Mouse (Mus musculus) forebrain, embryonic 14.5 days (tissue): ENCODE data around the gene Rnase10. TPM values are rescaled to one million over a fixed set of nuclear protein-coding genes. Genes with fewer than 3 reads are reported as not detected.
A peak's percentile ranks its signal among the peaks of the same experiment; 100 is the strongest.

Experiments
- ATAC-seq: fragments of 200-750 bp; cut with Nextera tagmentation; 2 replicates; pipeline ENCODE4 v1.8.0; 2017; ENCODE audit warnings: mild to moderate bottlenecking, moderate library complexity
- DNase-seq: peaks from one replicate; pipeline ENCODE4 v3.0.0-alpha.2; 2015; ENCODE audit warnings: low spot score
- H3K27ac ChIP-seq: fragments of 300-500 bp; sonication (generic); 2 replicates; pipeline ENCODE4 v1.5.1; 2014; ENCODE audit warnings: low read depth, mild to moderate bottlenecking, control low read depth, low read length, moderate library complexity
- H3K27me3 ChIP-seq: fragments of 300-500 bp; sonication (generic); replicated peaks from 2 replicates; pipeline ENCODE4 v1.6.1; 2014; ENCODE audit warnings: low read length, control low read depth, mixed read lengths; ENCODE audit not compliant: control insufficient read depth, insufficient read depth
- H3K36me3 ChIP-seq: fragments of 300-500 bp; sonication (generic); 2 replicates; pipeline ENCODE4 v1.6.1; 2014; ENCODE audit warnings: low read length, control low read depth; ENCODE audit not compliant: control insufficient read depth, insufficient read depth
- H3K4me1 ChIP-seq: fragments of 300-500 bp; sonication (generic); 2 replicates; pipeline ENCODE4 v1.6.1; 2014; ENCODE audit warnings: antibody characterized with exemption, low read length, control low read depth; ENCODE audit not compliant: control insufficient read depth, insufficient read depth
- H3K4me2 ChIP-seq: fragments of 300-500 bp; sonication (generic); 2 replicates; pipeline ENCODE4 v1.6.1; 2014; ENCODE audit warnings: mild to moderate bottlenecking, control low read depth, low read length
- H3K4me3 ChIP-seq: fragments of 300-500 bp; sonication (generic); 2 replicates; pipeline ENCODE4 v1.5.1; 2014; ENCODE audit warnings: low read depth, low read length, control low read depth
- H3K9ac ChIP-seq: fragments of 300-500 bp; sonication (generic); 2 replicates; pipeline ENCODE4 v1.6.1; 2014; ENCODE audit warnings: mild to moderate bottlenecking, low read length, control low read depth, moderate library complexity
- H3K9me3 ChIP-seq: fragments of 300-500 bp; sonication (generic); replicated peaks from 2 replicates; pipeline ENCODE4 v1.6.1; 2016; ENCODE audit warnings: low read length, control low read depth, mixed read lengths; ENCODE audit not compliant: control insufficient read depth
- WGBS: fragments of 180-500 bp; shearing (Covaris S2); extraction: QIAGEN DNeasy Blood & Tissue Kit; methylation state at CpG from one replicate; pipeline ENCODE4 v1.1.7; 2014; 5-methylcytosine and 5-hydroxymethylcytosine counted together
- polyA plus RNA-seq: library from polyadenylated mRNA; unstranded; fragments of >200 nt; fragmentation: Nextera tagmentation; extraction: Ambion mirVana; gene quantifications from 2 replicates; pipeline ENCODE4 v1.2.1, GENCODE M21; 2014

The Rnase10 gene
- polyA plus RNA-seq, 1 experiment from 2014 or later: not detected

DNA sequence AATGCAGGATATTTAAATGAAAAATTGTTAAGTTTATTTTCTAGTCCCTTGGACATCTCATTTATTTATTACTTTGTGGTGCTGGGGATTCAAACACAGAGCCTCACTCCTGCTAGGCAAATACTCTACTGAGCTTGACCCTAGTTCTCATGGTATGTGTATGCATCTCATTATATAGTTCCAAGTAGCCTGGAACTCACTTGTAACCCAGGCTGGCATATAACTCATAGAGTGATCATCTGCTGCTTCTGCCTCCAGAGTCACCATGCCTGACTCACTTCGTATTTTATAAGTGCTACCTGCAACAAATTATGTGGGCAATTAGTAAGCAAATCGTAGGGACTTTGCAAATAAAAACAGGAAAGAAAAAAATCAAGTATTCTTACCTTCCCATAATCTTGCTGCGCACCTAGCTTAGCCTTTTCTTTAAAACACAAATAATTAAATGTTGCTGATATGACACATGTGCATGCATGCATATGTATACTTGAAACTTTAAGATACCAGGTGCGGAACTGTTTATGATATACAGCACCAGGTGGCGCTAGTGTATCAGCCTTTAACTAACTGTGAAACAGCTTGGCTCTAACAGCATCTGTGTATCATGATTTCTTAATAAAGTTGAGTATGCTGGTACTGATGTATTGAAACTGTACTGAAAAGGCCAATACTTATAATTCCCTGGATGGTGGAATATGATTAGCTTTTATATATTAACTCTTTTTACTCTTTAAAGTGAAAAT lies 19.0 kb downstream of the Rnase10 start:
- DNase-seq: peak; percentile 89
- 37% methylated on average over 5 of the region's 5 CpGs for WGBS
- Histone ChIP-seq H3K4me3 (no peak overlapping the region), H3K9ac (no peak overlapping the region), H3K36me3 (no peaks in the 10 kb centered on the region), H3K4me1 (no peaks in the 10 kb centered on the region), H3K27me3 (no peaks in the 10 kb centered on the region), H3K27ac (no peak overlapping the region), H3K9me3 (no peaks in the 10 kb centered on the region), H3K4me2 (no peak overlapping the region)
- ATAC-seq: peak; percentile 80; the same call in 1 of the 2 replicates

DNA sequence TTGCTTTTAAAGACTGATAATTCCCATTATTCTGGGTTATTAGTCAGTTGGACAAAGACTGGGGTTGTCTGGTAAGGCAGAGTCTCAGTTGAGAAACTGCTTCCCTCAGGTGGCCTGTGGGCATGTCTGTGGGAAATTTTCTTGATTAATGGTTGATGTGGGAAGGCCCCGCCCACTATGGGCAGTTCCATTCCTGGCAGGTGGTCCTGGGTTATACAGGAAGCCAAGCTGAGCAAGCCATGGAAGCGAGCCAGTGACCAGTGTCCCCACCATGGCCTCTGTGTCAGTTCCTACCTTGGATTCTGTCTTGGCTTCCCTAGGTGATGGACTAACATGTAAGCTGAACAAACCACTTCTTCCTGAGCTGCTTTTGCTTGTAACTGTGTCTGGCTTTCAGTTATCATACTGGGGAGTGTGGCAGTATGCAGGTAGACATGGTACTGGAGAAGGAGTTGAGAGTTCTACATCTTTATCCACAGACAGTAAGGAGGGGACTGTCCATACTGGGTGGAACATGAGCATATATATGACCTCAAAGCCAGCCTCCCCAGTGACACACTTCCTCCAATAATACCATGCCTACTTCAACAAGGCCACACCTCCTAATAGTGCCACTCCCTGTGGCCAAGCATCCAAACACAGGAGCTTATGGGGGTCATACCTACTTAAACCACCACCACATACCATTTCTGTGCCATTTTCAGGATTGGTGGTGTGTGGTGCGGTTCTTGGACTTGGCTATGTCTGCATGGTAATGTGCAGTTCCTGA lies 20.0 kb downstream of the Rnase10 start:
- ATAC-seq (no peak), DNase-seq (no peak)
- Histone ChIP-seq H3K9ac (no peak overlapping the region), H3K4me3 (no peak overlapping the region), H3K27ac (no peak overlapping the region), H3K9me3 (no peaks in the 10 kb centered on the region), H3K27me3 (no peaks in the 10 kb centered on the region), H3K4me1 (no peaks in the 10 kb centered on the region), H3K36me3 (no peaks in the 10 kb centered on the region), H3K4me2 (no peak overlapping the region)
- WGBS: 62% methylated on average over 3 of the region's 3 CpGs

DNA sequence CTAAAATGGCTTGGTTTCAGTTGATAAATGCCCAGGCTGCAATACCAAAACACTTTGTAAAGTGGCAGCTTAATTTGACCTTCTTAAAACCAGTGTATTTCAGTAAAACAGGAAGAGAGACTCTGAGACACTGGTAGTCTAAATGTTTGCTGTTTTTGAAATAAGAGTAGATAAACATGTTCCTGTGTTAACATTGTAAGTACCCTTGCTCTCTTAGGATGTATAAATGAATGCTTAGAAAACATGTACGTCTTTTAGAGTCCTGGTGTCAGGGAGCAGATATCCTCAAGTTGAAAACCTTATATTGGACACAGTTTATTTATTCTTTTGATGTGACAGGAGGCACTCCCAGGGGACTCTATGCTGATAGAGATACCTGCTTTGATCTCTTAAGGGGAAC lies 27.7 kb downstream of the Rnase10 start:
- no peaks in the 10 kb centered on the region for H3K4me1 ChIP-seq
- no peak for ATAC-seq
- DNase-seq: no peak
- no peaks in the 10 kb centered on the region for H3K36me3 ChIP-seq
- 79% methylated on average over 1 of the region's 1 CpGs for WGBS
- H3K4me2 ChIP-seq: no peak overlapping the region
- H3K9ac ChIP-seq: no peak overlapping the region
- no peak overlapping the region for H3K4me3 ChIP-seq
- no peaks in the 10 kb centered on the region for H3K27me3 ChIP-seq
- no peak overlapping the region for H3K27ac ChIP-seq
- H3K9me3 ChIP-seq: no peaks in the 10 kb centered on the region

DNA sequence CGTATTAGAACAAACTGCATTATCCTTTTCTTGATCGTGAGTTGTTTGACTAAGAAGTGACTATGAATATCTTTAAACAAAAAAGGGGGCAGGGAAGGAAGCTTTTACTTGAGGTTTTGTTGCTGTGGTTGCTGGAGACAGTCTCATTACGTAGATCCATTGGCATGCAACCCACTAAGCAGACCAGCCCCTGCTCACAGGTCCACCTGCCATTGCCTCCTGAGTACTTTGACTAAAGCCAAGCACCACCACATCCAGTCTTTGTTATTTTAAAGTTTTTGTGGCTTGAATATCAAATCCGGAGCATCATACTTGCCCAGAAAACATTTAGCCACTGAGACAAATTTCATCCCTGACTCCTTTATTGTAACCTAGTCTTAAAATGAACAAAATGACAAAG lies 28.7 kb downstream of the Rnase10 start:
- DNase-seq: no peak

DNA sequence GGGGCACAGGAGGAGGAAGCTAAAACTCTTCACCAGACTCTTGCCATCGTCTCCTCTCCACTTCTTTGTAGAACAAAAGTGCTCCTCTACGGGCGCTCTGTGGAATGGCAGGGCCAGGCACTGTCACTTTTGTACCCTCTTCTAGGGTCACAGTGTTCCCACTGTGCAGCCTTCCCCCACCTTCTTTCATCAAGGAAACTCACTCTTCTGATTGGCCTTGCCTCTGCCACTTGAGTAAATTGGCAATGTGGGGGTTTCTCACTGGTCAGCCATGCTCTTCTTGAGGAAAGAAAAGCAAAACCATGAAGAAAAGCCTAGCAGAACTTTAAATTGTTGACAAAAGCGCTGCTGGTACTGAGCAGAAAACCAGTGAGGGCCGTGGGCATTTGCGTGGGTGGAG lies 34.2 kb downstream of the Rnase10 start, which contains the start of gene Rnase9:
Gene Rnase9, minus strand, starts transcription at position 101 of the 400 bp plus-strand sequence.
- no peak within 1 kb of the TSS for H3K4me2 ChIP-seq
- ATAC-seq (no peak), DNase-seq (no peak)
- H3K36me3 ChIP-seq: no peaks in the 10 kb centered on the region
- no peaks in the 10 kb centered on the region for H3K27me3 ChIP-seq
- 67% methylated on average over 6 of the region's 6 CpGs for WGBS
- H3K9ac ChIP-seq: no peak within 1 kb of the TSS
- H3K4me3 ChIP-seq: no peak within 1 kb of the TSS
- H3K27ac ChIP-seq: no peak within 1 kb of the TSS
- H3K4me1 ChIP-seq: no peaks in the 10 kb centered on the region
- H3K9me3 ChIP-seq: no peaks in the 10 kb centered on the region

More for the DNA sequence above, 28.7 kb downstream of the Rnase10 start:
- no peaks in the 10 kb centered on the region for H3K9me3 ChIP-seq
- H3K36me3 ChIP-seq: no peaks in the 10 kb centered on the region
- H3K9ac ChIP-seq: no peak overlapping the region
- H3K4me2 ChIP-seq: no peak overlapping the region
- no peaks in the 10 kb centered on the region for H3K27me3 ChIP-seq
- no peaks in the 10 kb centered on the region for H3K4me1 ChIP-seq
- no peak overlapping the region for H3K4me3 ChIP-seq
- 82% methylated on average over 4 of the region's 4 CpGs for WGBS
- H3K27ac ChIP-seq: no peak overlapping the region
- no peak for ATAC-seq

DNA sequence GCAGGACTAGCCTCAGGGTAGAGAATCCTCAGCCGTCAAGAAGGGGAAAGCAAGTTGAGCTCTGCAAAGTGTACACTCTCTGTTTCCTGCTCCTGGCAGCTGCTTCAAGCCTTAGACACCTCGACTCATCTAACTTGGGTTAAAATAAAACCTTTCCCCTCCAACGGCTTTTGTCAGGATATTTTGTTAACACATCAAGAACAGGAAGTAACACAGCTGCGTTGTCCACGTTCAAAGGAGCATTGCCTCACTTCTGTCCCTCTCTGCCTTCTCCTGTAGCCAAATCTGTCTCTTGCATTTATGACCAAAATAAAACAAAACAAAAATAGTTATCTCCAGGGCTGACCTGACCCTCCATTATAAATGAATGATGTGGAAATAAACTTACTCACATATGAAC lies 40.3 kb downstream of the Rnase10 start:
- no peak for ATAC-seq
- Histone ChIP-seq H3K9me3 (no peaks in the 10 kb centered on the region), H3K4me1 (no peaks in the 10 kb centered on the region), H3K36me3 (no peaks in the 10 kb centered on the region), H3K4me2 (no peak overlapping the region), H3K9ac (no peak overlapping the region), H3K27ac (no peak overlapping the region), H3K4me3 (no peak overlapping the region), H3K27me3 (no peaks in the 10 kb centered on the region; the same call in 1 of the 2 replicates)
- no peak for DNase-seq
- 73% methylated on average over 5 of the region's 5 CpGs for WGBS

DNA sequence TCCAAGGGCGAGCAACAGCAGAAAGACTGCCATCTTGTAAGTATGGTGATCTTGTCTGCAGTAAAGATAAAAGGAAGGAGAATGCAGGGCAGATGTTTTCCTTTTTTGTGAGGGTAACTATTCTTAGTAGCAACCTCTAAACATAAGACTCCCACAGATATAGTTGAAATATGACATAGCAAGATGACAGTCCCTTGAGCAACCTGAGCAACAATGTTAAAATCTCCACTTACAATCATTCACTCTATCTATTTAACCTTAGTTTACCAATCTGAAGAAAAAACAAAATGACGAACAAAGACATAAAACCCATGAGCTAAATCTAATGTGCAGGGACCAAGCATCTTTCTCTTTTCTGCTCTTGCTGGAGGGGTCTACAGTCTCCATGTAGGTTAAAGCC lies 42.5 kb downstream of the Rnase10 start, which contains the start of gene Rnase11:
Gene Rnase11, minus strand, starts transcription at position 101 of the 400 bp plus-strand sequence.
- H3K4me3 ChIP-seq: no peak within 1 kb of the TSS
- H3K36me3 ChIP-seq: no peaks in the 10 kb centered on the region
- DNase-seq (no peak), ATAC-seq (no peak)
- H3K4me1 ChIP-seq: peaks cover 5% of the 10 kb centered on the region; the same call in 1 of the 2 replicates
- H3K27ac ChIP-seq: no peak within 1 kb of the TSS
- H3K4me2 ChIP-seq: no peak within 1 kb of the TSS
- no peaks in the 10 kb centered on the region for H3K9me3 ChIP-seq
- H3K9ac ChIP-seq: no peak within 1 kb of the TSS
- WGBS: 91% methylated on average over 2 of the region's 2 CpGs
- no peaks in the 10 kb centered on the region; the same call in 1 of the 2 replicates for H3K27me3 ChIP-seq

DNA sequence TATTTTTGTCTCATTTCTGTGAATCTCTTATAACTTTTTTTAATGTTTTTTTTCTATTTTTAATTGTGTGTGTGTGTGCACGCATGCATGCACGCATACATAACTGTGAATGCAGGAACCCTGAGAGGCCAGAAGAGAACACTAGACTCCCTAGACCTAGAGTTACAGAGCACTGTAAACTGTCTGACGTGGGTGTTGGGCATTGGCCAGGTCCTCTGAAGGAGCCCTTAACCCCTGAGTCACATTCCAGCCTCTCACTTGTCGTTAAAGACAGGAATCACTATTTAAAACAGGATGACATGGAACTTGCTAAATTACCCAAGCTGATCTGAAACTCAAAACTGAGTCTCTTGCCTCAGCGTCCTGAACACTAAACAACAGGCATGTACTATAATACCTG lies 44.4 kb downstream of the Rnase10 start:
- Histone ChIP-seq H3K36me3 (no peaks in the 10 kb centered on the region), H3K4me1 (peaks cover 5% of the 10 kb centered on the region; the same call in 1 of the 2 replicates), H3K4me3 (no peak overlapping the region), H3K9ac (no peak overlapping the region), H3K4me2 (no peak overlapping the region), H3K27me3 (no peaks in the 10 kb centered on the region; the same call in 1 of the 2 replicates), H3K9me3 (no peaks in the 10 kb centered on the region), H3K27ac (no peak overlapping the region)
- WGBS: 55% methylated on average over 5 of the region's 5 CpGs
- ATAC-seq: no peak
- DNase-seq: no peak

DNA sequence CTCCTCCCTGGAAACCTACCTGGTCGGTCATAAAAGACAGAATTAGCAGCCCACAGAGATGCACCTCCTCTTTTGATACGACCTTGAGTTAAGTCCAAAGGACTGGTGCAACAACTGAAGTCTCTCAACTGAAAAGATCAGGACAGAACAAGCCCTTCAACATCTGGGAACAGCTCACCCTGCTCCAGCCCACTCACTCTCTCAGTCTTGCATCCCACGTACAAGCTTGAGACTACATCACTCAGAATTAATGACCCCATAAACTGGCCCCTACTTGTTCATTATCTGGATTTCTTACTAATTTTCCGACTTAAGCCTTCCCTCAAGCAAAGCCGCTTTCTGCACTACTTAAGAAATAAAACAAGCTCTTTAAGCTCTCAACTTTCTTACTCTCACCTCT lies 45.6 kb downstream of the Rnase10 start:
- no peaks in the 10 kb centered on the region; the same call in 1 of the 2 replicates for H3K27me3 ChIP-seq

More for the DNA sequence above, 45.6 kb downstream of the Rnase10 start:
- H3K4me2 ChIP-seq: no peak overlapping the region
- WGBS: 39% methylated on average over 5 of the region's 5 CpGs
- H3K27ac ChIP-seq: no peak overlapping the region
- ATAC-seq: no peak
- H3K4me1 ChIP-seq: peaks cover 5% of the 10 kb centered on the region; the same call in 1 of the 2 replicates
- H3K4me3 ChIP-seq: no peak overlapping the region
- no peaks in the 10 kb centered on the region for H3K36me3 ChIP-seq
- no peaks in the 10 kb centered on the region for H3K9me3 ChIP-seq
- H3K9ac ChIP-seq: no peak overlapping the region
- DNase-seq: no peak
